Mouse (Mus musculus) lung, embryonic 15.5 days (tissue): ENCODE data around the gene Gm136. TPM values are rescaled to one million over a fixed set of nuclear protein-coding genes. Genes with fewer than 3 reads are reported as not detected.

Experiments used
- ATAC-seq: fragments of 200-750 bp; cut with Nextera tagmentation; 2 replicates; pipeline ENCODE4 v1.8.0; 2017; ENCODE audit warnings: moderate number of reproducible peaks, borderline replicate concordance; ENCODE audit not compliant: low FRiP score, low TSS enrichment; ENCODE audit errors: extremely low read depth
- H3K27ac ChIP-seq: fragments of 300-500 bp; sonication (generic); 2 replicates; pipeline ENCODE4 v1.5.1; 2015; ENCODE audit warnings: moderate library complexity, mild to moderate bottlenecking, inconsistent platforms
- H3K27me3 ChIP-seq: fragments of 300-500 bp; sonication (generic); 2 replicates; pipeline ENCODE4 v1.6.1; 2015; ENCODE audit warnings: inconsistent platforms
- H3K36me3 ChIP-seq: fragments of 300-500 bp; sonication (generic); 2 replicates; pipeline ENCODE4 v1.6.1; 2015; ENCODE audit warnings: inconsistent platforms
- H3K4me1 ChIP-seq: fragments of 300-500 bp; sonication (generic); 2 replicates; pipeline ENCODE4 v1.6.1; 2015; ENCODE audit warnings: inconsistent platforms
- H3K4me2 ChIP-seq: fragments of 300-500 bp; sonication (generic); 2 replicates; pipeline ENCODE4 v1.6.1; 2015; ENCODE audit warnings: inconsistent platforms, mild to moderate bottlenecking, moderate library complexity
- H3K4me3 ChIP-seq: fragments of 300-500 bp; sonication (generic); 2 replicates; pipeline ENCODE4 v1.5.1; 2015; ENCODE audit warnings: mild to moderate bottlenecking, inconsistent platforms
- H3K9ac ChIP-seq: fragments of 300-500 bp; sonication (generic); 2 replicates; pipeline ENCODE4 v1.6.1; 2015; ENCODE audit warnings: inconsistent platforms
- H3K9me3 ChIP-seq: fragments of 300-500 bp; sonication (generic); 2 replicates; pipeline ENCODE4 v1.6.1; 2016; ENCODE audit warnings: inconsistent platforms
- WGBS: fragments of 180-500 bp; shearing (Covaris S2); methylation state at CpG from one replicate; pipeline ENCODE4 v1.1.7; 2015; 5-methylcytosine and 5-hydroxymethylcytosine counted together
- polyA plus RNA-seq: library from polyadenylated mRNA; unstranded; fragments of >200 nt; fragmentation: Nextera tagmentation; extraction: Ambion mirVana; gene quantifications from 2 replicates; pipeline ENCODE4 v1.2.1, GENCODE M21; 2015

Gm136 gene
- not detected in 2 replicates for polyA plus RNA-seq

DNA sequence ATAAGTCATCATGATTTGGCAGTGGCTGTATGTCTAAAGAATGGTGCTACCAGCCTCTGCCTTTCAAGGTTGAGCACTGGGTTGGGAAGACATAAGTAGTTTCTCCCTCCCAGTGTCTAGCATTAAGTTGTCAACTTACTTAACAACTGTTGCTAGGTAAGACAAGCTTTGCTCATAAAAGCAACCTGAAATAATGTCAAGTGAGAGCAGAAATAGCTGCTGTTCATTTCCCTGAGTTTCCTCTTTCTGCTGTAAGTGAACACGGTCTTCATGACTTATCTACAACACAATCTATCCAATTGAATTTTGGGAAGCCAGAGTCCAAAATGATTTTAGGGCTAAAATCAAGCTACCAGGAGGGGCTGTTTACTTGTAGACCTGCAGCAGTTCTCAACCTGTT, at the start of gene Gm136:
Gm136 (minus strand) TSS at position 101 of the 400 bp plus-strand sequence.
- no peak for ATAC-seq
- 76% methylated on average over 1 of the region's 1 CpGs for WGBS
- H3K4me3 ChIP-seq, result no peak within 1 kb of the TSS

GRCm38 (mm10) chr4:34801166-34802034, 45.3 kb upstream of the Gm136 start:
- H3K9me3 ChIP-seq, result no peaks in the 10 kb centered on the region
- H3K4me1 ChIP-seq, result no peaks in the 10 kb centered on the region
- H3K4me2 ChIP-seq, result no peak overlapping the region
- H3K36me3 ChIP-seq, result peaks cover 19% of the 10 kb centered on the region
- H3K27me3 ChIP-seq, result no peaks in the 10 kb centered on the region
- ATAC-seq, result no peak
- H3K4me3 ChIP-seq, result no peak overlapping the region
- no peak overlapping the region for H3K9ac ChIP-seq
- WGBS, result 81% methylated on average over 14 of the region's 14 CpGs
- H3K27ac ChIP-seq, result no peak overlapping the region

More for the DNA sequence above, at the start of gene Gm136:
- Histone ChIP-seq H3K27me3 (no peaks in the 10 kb centered on the region), H3K36me3 (no peaks in the 10 kb centered on the region), H3K9me3 (no peaks in the 10 kb centered on the region), H3K9ac (no peak within 1 kb of the TSS), H3K4me1 (no peaks in the 10 kb centered on the region), H3K27ac (no peak within 1 kb of the TSS), H3K4me2 (no peak within 1 kb of the TSS)

DNA sequence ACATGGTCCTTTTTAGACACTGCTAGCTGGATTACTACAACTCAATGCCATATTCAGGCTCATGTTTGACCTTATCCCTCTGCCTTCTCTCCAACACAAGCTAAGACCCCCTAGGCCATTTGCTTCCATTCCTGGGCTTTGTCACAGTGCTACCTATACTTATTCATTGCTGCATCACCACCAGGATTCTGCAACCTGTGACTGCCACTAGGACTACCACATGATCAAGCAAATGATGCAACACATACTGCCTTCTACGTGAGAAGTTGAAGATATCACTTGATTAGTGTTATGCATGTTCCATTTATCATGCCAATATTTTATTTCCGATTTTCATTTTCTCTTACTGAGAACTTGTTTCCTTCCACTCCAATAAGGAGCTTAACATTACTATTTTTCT, 41.9 kb upstream of the Gm136 start:
- Histone ChIP-seq H3K9ac (no peak overlapping the region), H3K4me1 (no peaks in the 10 kb centered on the region), H3K4me2 (no peak overlapping the region), H3K9me3 (no peaks in the 10 kb centered on the region), H3K36me3 (no peaks in the 10 kb centered on the region), H3K4me3 (no peak overlapping the region), H3K27ac (no peak overlapping the region), H3K27me3 (no peaks in the 10 kb centered on the region)
- ATAC-seq, result no peak
- 75% methylated on average over 2 of the region's 2 CpGs for WGBS

GRCm38 (mm10) chr4:34797294-34797983, 41.4 kb upstream of the Gm136 start:
- Histone ChIP-seq H3K27me3 (no peaks in the 10 kb centered on the region), H3K9ac (no peak overlapping the region), H3K27ac (no peak overlapping the region), H3K36me3 (no peaks in the 10 kb centered on the region), H3K4me3 (no peak overlapping the region), H3K9me3 (no peaks in the 10 kb centered on the region), H3K4me2 (no peak overlapping the region), H3K4me1 (no peaks in the 10 kb centered on the region)
- WGBS, result 53% methylated on average over 8 of the region's 8 CpGs
- peak; percentile 31; the same call in 1 of the 2 replicates for ATAC-seq

DNA sequence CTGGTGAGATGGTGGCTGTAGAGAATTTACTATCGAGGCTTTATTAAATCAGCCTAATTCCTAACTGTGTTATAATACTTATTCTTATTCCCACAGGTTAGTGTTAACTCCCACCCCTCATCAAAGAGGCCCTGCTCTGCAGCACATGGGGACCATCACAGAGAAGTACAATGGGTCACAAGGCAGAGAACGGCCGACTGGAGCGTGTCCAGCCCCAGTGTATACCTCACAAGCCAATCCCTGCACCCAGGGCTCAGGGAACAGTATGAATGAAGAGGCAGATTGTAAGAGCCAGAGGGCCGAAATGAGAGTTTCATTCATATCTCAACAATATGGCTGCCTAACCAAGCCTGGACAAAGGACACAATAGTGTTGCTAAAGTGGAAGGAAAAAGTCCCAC, 40.2 kb upstream of the Gm136 start:
- H3K27me3 ChIP-seq, result no peaks in the 10 kb centered on the region
- no peaks in the 10 kb centered on the region for H3K4me1 ChIP-seq
- ATAC-seq, result no peak
- H3K9ac ChIP-seq, result no peak overlapping the region
- no peaks in the 10 kb centered on the region for H3K36me3 ChIP-seq
- H3K27ac ChIP-seq, result no peak overlapping the region
- WGBS, result 88% methylated on average over 5 of the region's 5 CpGs
- no peak overlapping the region for H3K4me2 ChIP-seq
- H3K4me3 ChIP-seq, result no peak overlapping the region
- H3K9me3 ChIP-seq, result no peaks in the 10 kb centered on the region

DNA sequence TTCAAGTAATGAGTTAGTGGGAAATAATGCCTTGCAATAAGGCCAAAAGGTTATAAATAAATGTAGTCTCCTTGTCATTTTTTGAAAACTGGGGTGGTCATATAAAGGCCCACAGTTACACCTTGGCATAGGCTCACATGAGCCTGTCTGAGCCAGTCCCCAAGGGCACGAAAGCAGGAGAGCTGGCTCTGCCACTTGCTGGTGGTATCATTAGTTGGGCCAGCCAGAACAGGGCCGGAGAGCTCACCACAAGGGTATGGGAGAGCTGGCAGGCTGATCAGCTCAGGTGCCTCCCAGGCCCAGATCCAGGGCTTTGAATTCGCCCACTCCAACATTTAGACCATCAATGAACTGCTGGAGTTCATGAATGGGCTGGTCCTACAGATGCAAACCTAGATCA, 30.4 kb upstream of the Gm136 start:
- Histone ChIP-seq H3K36me3 (no peaks in the 10 kb centered on the region), H3K4me1 (no peaks in the 10 kb centered on the region), H3K4me3 (no peak overlapping the region), H3K9ac (no peak overlapping the region), H3K27ac (no peak overlapping the region), H3K9me3 (no peaks in the 10 kb centered on the region), H3K4me2 (no peak overlapping the region), H3K27me3 (0 out of 2 replicates have a peak, but pooled peaks cover 3% of the 10 kb centered on the region)
- ATAC-seq, result no peak
- WGBS, result 83% methylated on average over 3 of the region's 3 CpGs

DNA sequence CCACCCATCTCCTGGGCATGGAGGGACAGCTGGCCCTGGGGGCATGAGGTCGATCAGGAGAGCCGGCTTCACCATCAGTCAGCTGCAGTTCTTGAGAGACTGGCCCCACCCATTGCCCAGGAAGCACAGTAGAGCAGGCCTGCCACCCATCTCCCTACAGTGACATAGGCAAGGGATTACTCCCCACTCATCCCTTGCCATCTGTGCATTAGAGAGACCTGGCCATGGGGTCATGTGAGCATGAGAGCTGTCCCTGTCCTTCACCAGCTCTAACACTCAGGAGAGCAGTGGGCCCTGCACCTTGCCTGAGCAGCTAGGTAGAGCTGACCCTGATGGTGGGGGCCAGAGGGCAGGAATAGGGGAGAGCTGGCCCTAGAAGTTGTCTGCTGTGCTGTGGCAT, 29.6 kb upstream of the Gm136 start:
- H3K27me3 ChIP-seq, result 0 out of 2 replicates have a peak, but pooled peaks cover 3% of the 10 kb centered on the region
- H3K36me3 ChIP-seq, result no peaks in the 10 kb centered on the region
- WGBS, result 71% methylated on average over 2 of the region's 2 CpGs
- no peak for ATAC-seq
- H3K4me1 ChIP-seq, result no peaks in the 10 kb centered on the region
- H3K4me2 ChIP-seq, result no peak overlapping the region
- H3K4me3 ChIP-seq, result no peak overlapping the region
- no peak overlapping the region for H3K9ac ChIP-seq
- H3K27ac ChIP-seq, result no peak overlapping the region
- no peaks in the 10 kb centered on the region for H3K9me3 ChIP-seq

DNA sequence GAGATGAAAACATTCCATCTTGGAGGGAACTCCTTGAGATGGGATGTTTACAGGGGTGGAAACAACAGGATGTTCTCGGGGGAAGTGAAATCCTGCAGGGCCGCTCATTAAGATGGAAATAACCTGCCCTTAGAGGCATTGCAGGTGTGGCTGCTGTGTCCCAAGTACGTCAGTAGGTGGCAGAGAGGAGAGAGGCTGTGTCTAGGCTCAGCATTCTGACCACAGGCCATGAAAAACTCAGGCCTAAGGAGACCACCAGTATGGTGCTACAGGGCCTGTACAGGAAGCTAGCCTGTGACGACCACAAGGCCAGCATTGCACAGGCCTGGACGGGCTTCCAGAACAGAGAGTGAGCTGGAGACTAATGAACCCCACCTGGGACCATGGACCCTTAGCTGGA, 28.8 kb upstream of the Gm136 start:
- no peak overlapping the region for H3K27ac ChIP-seq
- H3K9me3 ChIP-seq, result no peaks in the 10 kb centered on the region
- no peak overlapping the region for H3K9ac ChIP-seq
- peak; percentile 35; the same call in 1 of the 2 replicates for ATAC-seq
- no peak overlapping the region for H3K4me3 ChIP-seq
- 51% methylated on average over 5 of the region's 5 CpGs for WGBS
- no peaks in the 10 kb centered on the region for H3K36me3 ChIP-seq
- 0 out of 2 replicates have a peak, but pooled peaks cover 3% of the 10 kb centered on the region for H3K27me3 ChIP-seq
- no peaks in the 10 kb centered on the region for H3K4me1 ChIP-seq
- no peak overlapping the region for H3K4me2 ChIP-seq

DNA sequence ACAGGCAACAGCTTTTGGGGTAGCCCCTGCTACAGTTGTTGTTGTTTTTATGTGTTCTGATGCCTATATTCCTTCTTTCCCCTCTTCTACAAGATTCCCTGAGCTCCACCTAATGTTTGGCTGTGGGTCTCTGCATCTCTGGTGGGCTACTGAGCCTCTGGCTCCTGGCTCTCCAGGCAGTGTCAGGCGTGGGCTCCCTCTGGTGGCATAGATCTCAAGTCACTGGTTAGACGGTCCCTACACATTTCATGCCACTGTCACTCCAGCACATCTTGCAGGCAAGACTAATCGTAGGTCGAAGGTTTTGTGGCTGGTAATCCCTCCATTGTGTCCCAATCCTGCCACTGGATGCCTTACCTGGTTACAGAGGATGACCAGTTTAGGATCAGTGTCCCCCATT, 26.7 kb upstream of the Gm136 start:
- H3K4me1 ChIP-seq, result 0 out of 2 replicates have a peak, but pooled peaks cover 3% of the 10 kb centered on the region
- no peak overlapping the region for H3K4me2 ChIP-seq
- no peaks in the 10 kb centered on the region for H3K9me3 ChIP-seq
- no peaks in the 10 kb centered on the region for H3K27me3 ChIP-seq
- no peak overlapping the region for H3K9ac ChIP-seq
- whole genome bisulfite sequencing, result 32% methylated on average over 4 of the region's 4 CpGs
- ATAC-seq, result no peak
- H3K27ac ChIP-seq, result no peak overlapping the region
- no peaks in the 10 kb centered on the region for H3K36me3 ChIP-seq
- H3K4me3 ChIP-seq, result no peak overlapping the region

DNA sequence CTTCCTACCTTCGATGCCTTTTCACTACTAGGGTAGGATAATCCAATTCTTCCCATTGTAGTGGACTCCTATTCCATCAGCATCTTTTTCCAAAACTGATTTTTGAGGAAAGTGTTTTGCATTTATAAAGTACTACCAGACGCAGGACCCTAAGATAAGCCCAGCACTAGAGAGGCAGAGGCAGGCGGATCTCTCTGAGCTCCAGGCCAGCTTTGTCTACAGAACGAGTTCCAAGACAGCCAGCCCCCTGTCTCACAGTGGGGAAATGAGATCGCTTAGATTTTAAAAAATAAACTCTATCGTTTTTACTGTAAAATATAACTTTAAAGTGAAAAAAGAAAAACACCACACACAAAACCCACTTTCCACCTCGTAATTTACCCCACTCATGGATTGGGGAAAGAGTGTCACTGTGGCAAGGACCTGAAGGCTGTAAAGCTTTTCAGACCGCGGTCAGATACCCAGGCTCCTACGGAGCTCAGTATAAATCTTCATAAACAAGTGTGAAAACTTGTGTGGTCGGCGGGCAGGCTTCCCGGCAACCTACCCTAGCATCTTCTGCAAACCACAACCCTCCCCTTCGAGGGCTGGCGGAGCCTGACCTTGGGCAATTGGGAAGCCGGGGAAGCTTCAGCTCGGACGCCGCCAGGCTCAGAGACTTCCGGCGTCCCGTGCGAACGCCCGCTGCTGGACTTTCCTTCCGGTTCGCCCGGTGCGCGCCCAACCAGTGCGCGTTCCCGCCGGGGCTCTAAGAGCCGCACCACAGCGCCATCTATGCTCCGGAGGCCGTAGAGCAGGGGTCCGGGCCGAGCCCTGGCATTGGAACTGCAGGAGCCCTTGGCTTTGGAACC, 21.8 kb upstream of the Gm136 start, which contains the start of gene Smim8:
Smim8 (minus strand) TSS at position 747 of the 851 bp plus-strand sequence.
- H3K27ac ChIP-seq, result peak within 1 kb of the TSS; percentile 86
- WGBS, result 4% methylated on average over 40 of the region's 40 CpGs
- H3K36me3 ChIP-seq, result no peaks in the 10 kb centered on the region
- peak within 1 kb of the TSS; percentile 67 for H3K4me3 ChIP-seq
- ATAC-seq, result peak; percentile 94
- H3K27me3 ChIP-seq, result no peaks in the 10 kb centered on the region
- no peaks in the 10 kb centered on the region for H3K9me3 ChIP-seq
- H3K4me2 ChIP-seq, result peak within 1 kb of the TSS; percentile 59
- 0 out of 2 replicates have a peak, but pooled peaks cover 3% of the 10 kb centered on the region for H3K4me1 ChIP-seq
- H3K9ac ChIP-seq, result peak within 1 kb of the TSS; percentile 59

- H3K4me2 ChIP-seq, result no peak overlapping the region
- WGBS, result 18% methylated on average over 8 of the region's 8 CpGs
- no peak overlapping the region for H3K4me3 ChIP-seq
- no peak overlapping the region for H3K27ac ChIP-seq
- peaks cover 3% of the 10 kb centered on the region; the same call in 1 of the 2 replicates for H3K36me3 ChIP-seq
- no peaks in the 10 kb centered on the region for H3K9me3 ChIP-seq
- H3K27me3 ChIP-seq, result no peaks in the 10 kb centered on the region
- no peak overlapping the region for H3K9ac ChIP-seq
- no peak for ATAC-seq
- H3K4me1 ChIP-seq, result no peaks in the 10 kb centered on the region
Observed at GRCm38 (mm10) chr4:34771652-34772371, 15.7 kb upstream of the Gm136 start.
